Mouse (Mus musculus) right cerebral cortex, adult 18-20 months (tissue): ENCODE data around the gene Zfp105.

Experiments used
- DNase-seq: peaks from one replicate; pipeline ENCODE4 v3.0.0; 2022; ENCODE audit warnings: mixed read lengths

The Zfp105 gene

DNA sequence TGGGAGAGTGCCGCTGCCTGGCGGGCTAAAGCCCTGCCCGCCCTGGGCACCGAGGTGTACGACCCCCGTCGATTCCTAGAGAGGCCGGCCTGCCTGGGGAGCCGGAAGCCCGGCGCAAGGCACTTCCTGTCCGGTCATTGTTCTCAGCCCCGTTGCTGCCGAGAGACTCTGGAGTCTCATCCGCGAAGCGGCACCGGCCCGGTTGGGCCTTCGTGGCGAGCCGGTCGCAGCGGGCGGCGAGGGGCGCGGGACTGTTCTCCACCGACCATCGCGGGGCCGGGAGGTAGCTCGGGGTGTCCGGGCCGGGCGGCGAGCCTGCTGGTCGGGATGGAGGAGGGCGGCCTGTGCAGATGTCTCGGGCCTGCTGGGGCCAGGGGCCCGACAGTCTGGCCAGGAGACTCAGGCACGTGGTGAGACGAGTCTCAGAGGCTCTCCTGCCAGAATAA, at the start of gene Zfp105:
Gene Zfp105 (plus strand): TSS at position 137 of the 446 bp plus-strand sequence.
- peak; percentile 70 for DNase-seq

DNA sequence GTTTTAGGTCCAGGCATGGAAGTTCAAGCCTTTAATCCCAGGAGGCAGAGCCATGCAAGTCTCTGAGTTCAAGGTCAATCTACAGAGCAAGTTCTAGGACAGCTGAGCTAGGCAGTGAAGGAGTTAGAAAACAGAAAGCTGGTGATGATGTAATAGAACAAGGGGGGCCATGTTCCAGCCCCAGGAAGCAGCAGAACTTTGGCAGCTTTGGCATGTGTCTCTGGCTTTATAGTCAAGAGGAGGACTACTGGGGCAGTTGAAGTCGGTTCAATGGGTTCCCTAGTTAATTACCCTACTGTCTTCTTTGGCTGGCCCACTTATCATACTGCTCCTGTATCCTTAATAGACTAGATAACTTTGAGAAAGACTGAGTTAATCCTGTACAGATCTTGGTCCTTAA, 48.2 kb upstream of the Zfp105 start:
- DNase-seq: no peak

DNA sequence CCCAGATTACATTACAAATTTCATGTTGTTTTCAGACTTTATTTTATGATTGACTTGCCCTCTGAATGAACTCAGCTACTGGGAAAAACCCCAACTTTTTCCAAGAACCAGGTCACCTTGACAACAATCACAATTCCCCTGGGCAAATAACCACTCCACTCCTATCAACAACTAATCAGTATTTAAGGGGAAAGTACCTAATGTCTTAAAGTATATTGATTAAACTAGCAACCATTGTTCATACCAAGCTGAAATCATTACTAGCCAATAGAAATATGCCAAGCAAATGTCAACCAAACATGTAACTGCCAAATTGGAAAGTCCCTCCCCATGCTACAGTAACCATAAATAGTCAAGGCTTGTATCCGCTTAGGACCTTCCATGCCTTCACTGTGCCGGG, 47.7 kb upstream of the Zfp105 start:
- DNase-seq: no peak

DNA sequence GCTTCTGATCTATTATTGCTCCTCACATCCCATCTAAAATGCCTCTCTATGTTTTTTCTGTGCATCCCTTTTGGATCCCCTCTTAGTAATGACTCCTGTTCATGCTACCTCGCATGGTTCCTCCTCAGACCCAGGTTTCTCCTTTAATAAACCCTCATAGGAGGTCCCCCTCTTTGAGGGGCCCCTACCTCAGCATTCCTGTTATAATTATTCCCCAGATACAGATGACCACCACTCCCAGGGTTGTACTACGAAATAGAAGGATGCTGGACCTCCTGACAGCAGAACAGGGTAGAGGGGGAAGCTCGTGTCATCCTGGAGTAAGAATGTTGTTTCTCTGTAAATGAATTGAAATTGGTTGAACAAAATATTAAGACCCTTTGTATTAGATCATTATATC, 37.5 kb upstream of the Zfp105 start, which contains the start of gene Zkscan7:
Gene Zkscan7 (plus strand): TSS at position 301 of the 400 bp plus-strand sequence.
- DNase-seq: no peak

DNA sequence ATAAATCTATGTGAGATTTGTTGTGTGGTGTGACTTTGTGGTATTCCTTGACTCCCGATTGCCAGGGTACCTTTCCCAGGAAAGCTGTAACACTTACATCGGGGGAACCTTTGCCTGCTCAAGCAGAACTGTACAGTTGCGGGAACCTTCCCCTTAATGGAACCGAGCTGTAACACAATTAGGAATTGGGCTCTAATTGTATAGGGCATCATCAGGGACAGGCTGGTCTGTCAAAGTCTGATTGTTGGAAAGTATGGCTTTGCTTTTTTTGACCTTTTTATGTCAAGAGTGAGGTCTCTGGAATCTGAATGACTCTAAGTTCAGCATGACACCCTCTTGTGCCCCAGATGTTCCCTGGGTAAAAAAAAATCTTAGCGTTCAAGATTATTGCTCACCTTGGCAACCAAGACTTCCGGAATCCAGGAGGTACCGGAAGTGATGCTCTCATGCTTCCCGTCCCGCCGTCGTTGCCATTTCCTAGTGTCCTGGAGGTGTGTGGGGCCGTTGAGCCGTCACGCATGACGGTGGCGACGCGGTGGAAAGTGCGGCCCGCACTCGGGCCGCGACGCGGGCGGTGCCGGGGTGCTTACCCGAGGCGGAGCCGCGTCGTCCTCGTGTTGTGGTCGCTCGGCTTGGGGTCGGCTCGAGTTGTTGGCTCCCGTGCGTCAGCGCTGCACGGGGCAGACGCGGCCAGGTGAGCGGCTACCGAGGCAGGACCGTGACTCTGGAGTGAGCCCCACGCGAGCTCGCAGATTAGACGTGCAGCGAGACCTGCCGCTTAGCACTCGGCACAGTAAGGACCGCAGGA, 36.3 kb upstream of the Zfp105 start:
- peak; percentile 78 for DNase-seq

DNA sequence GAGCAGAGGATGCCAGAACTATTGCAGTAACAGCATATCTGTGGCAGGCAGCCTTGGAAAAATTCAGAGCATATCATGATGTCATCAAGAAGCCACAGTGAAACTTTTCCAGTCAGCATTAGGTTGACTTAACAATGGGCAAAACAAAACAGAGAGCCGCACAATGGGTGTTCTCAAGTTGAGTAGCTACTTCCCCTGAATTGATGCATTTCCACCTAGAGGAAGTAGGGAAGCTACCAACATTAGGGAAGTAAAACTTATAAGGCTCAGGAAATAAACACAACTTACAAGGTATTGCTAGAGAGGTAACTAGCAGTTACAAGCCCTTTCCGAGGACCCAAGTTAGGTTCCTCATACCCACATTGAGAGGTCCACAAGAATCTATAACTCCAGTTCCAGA, 21.8 kb upstream of the Zfp105 start:
- DNase-seq: no peak

DNA sequence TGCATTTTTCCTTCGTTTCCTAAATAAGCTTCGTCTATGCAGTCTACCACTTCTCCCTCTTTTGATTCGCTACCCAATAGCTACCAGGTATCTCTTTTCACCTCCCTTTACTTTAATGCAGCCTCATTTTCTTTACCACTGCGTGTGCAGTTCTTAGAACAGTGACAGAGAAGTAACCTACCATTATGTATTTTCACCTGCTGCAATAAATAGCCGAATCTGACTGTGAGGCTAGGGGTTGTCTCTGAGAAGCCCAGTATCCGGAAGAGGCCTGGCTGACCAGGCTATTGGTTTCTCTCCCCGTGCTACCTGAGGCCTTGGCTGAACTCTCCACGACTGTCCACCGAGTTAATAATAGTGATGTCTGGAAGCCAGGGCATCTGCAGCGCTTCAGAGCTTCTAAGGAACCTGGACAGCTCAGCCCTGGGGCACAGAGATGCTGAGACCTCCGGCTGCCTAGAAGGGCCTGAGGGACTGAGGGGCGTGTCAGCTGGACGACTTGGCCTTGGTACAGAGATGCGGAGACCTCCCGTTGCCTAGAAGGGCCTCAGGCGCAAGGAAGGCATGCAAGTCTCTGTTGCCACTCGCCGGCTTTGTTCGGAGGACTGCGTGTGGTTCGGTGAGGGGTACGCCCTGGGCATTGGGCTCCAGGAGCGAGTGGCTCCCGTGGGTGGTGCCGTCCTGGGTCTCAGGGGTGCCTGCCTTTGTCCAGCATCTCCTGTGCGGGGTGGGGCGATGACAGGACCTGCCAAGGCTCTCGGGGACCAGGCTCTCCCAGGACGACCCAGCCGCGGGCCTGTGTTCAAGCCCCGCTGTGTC, 19.9 kb upstream of the Zfp105 start:
- DNase-seq: peak; percentile 35

DNA sequence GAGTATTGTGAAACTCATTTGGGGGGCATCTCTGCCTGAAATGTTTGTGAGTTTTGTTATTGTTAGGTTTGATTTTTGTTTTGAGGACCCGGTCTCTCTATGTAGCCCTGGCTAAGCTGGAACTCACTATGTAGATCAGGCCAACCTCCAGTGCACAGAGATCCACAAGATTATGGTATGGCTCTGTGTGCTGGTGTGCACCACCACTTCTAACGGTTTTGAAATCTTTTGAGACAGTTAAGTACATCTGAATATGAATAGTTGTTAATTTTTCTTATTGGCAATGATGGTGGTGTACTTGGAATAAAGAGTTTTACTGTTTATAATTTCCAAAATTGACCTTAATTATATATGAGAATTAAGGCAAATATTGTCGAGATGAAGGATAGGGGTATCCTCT, 436 bp upstream of the Zfp105 start:
- DNase-seq: no peak

DNA sequence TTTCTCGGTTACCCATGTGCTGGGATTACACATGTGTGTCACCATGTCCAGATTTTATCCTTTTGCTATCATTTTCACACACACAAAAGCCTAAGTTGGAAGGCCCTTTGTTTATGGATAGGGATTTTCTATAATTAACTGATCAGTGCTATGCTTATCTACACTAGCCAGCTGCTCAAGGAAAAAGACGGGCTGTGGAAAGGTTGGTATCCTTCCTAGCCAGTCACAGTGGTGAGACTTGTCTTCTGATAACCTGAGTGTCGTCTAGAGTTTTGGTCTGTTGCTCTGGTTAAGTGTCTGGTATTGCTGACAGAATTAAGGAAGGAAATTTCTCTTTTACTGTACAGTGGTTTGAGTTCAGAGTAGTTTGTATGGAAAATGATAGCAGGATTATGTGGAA, 6.0 kb downstream of the Zfp105 start:
- no peak for DNase-seq

DNA sequence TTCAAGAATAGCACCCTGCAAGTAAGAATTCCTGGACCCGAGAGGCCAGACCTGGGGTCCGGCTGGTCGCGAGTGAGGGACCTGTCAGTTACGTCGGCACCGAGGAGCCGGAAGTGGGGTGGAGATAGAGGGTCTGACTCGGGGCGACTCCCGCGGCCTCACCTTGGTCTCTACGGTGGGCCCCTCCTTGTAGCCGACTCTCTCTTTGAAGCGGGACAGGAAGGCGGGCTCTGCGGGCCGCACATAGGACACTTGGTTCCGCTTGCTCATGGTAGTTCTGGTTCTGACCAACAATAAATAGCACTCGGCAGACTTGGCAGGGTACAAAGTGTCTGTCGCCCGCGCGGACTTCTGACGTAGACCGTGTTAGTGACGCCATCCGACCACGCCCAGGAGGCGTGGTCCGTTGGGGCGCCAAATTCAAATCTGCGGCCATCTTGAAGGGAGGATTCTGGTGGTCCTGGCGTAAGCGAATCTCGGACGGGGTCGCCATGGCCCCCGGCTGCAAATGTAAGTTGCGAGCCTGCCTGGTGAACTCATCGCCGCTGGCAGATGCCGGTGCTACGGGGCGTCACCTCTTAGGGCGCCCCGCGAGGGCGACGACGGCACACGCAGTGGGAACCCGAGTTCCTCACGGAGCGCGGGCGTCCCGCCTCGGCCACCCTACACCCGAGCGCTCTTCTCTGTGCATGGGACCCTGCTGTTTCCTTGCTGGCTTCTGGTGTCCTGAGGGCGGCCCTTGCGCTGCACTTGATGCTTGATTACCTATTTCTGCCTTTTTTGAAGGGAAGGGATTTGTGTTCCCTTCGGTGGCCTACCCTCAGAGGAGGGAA, 28.0 kb downstream of the Zfp105 start, which contains the start of the genes 1110059G10Rik and Kif15:
Gene 1110059G10Rik (minus strand): TSS at position 358 of the 833 bp plus-strand sequence.
Gene Kif15 (plus strand): TSS at position 404 of the 833 bp plus-strand sequence.
- peak; percentile 91 for DNase-seq
